Mouse (Mus musculus): ENCODE measurements around the gene Prss36. TPM values are rescaled to one million over a fixed set of nuclear protein-coding genes. Genes with fewer than 3 reads are reported as not detected.
"Not testable (repeated sequence)": the region's sequence is repeated elsewhere in the genome, so short reads cannot be mapped to it uniquely, and the experiment has no call there.

Prss36 gene
- total and polyA plus RNA-seq, 3 experiments = 1.7 to 5.1 TPM; not detected in 1

DNA sequence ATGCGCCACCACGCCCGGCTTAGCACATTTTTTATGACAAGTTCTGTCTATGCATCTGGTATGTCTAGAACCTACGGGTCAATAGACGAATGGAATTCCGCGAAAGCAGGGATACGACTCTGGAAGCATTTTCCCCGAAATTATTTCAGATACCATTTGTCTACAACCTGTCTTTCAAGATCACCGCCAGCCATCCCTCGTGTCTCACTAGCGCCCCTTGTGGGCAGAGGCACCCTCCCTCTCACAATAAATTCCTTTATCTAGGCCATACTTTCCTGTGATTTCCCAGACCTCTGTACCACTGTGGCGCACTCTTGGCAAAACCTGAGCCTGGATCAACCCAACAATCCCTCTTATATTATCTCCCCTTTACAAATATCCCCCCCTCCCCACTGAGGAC is 50.1 kb downstream of the Prss36 start:
- no peaks in the 10 kb centered on the region for H3K27me3 ChIP-seq (ENCODE audit: control insufficient read depth in 1 of 2, insufficient read depth in 2 of 2, low read length in 2 of 2)

GRCm38 (mm10) chr7:127895891-127896290 is 50.6 kb downstream of the Prss36 start:
- not testable (repeated sequence) for H3K79me2 ChIP-seq (ENCODE audit: control insufficient read depth, insufficient read depth, low read length, poor library complexity); H3K27ac ChIP-seq (ENCODE audit: control insufficient read depth, low read depth, low read length); H3K9ac ChIP-seq (ENCODE audit: control insufficient read depth, low read depth, low read length, poor library complexity, severe bottlenecking); H3K27me3 ChIP-seq (ENCODE audit: control insufficient read depth in 1 of 2, insufficient read depth in 2 of 2, low read length in 2 of 2); H3K9me3 ChIP-seq (replicated peaks; ENCODE audit: insufficient read depth, low read length); DNase-seq (ENCODE audit: low read depth, low spot score)
- Histone ChIP-seq H3K4me3 (ENCODE audit: control insufficient read depth in 1 of 2, insufficient read depth in 1 of 2, low read depth in 2 of 2, low read length in 2 of 2) (peak overlapping the region; percentile 17 to 75; a peak in 3 of 4 replicates), H3K4me1 (ENCODE audit: control insufficient read depth in 1 of 2, insufficient read depth in 2 of 2, low read length in 2 of 2) (peaks cover 23 to 42% of the 10 kb centered on the region in 2 experiments), H3K36me3 (ENCODE audit: control insufficient read depth in 1 of 2, insufficient read depth in 2 of 2, low read length in 2 of 2) (peaks cover 0 to 24% of the 10 kb centered on the region in 2 experiments; a peak in 2 of 4 replicates)

More for the DNA sequence above, 50.1 kb downstream of the Prss36 start:
- H3K9ac ChIP-seq (ENCODE audit: control insufficient read depth, low read depth, low read length, poor library complexity, severe bottlenecking) = no peak overlapping the region
- 0 out of 2 replicates have a peak, but pooled peaks have one; percentile 31 for TF ChIP-seq MAZ (IDR thresholded peaks at IDR 0.05; ENCODE audit: low read depth, low read length)
- no peak for TF ChIP-seq E2F4 (IDR thresholded peaks at IDR 0.05; ENCODE audit: borderline replicate concordance, low read depth, low read length)
- no peak; the same call in 1 of the 2 replicates for TF ChIP-seq RCOR1 (IDR thresholded peaks at IDR 0.05; ENCODE audit: low read depth, low read length)
- TF ChIP-seq ZKSCAN1 (IDR thresholded peaks at IDR 0.05; ENCODE audit: low read depth, low read length) = no peak
- no peak for TF ChIP-seq ETS1 (IDR thresholded peaks at IDR 0.05; ENCODE audit: low read depth, low read length)
- no peak for TF ChIP-seq POLR2AphosphoS2 (IDR thresholded peaks at IDR 0.05; ENCODE audit: low read length)
- no peak for TF ChIP-seq POLR2A (IDR thresholded peaks at IDR 0.05; ENCODE audit: control insufficient read depth in 1 of 2, insufficient read depth in 1 of 2, low read depth in 1 of 2, low read length in 2 of 2, poor library complexity in 1 of 2)
- TF ChIP-seq USF2 (IDR thresholded peaks at IDR 0.05; ENCODE audit: borderline replicate concordance in 1 of 2, insufficient read depth in 1 of 2, low read depth in 1 of 2, low read length in 2 of 2) = no peak
- TF ChIP-seq SIN3A (IDR thresholded peaks at IDR 0.05; ENCODE audit: low read length) = no peak
- TF ChIP-seq CTCF (IDR thresholded peaks at IDR 0.05 in 2 of 3, conservative IDR thresholded peaks at IDR 0.05 in 1 of 3; ENCODE audit: control insufficient read depth in 1 of 3, insufficient read depth in 1 of 3, low read depth in 2 of 3, low read length in 3 of 3, poor library complexity in 1 of 3, severe bottlenecking in 1 of 3) = peak; percentile 73 to 86 (median 78)
- TF ChIP-seq GABPA (IDR thresholded peaks at IDR 0.05; ENCODE audit: low read depth, low read length) = no peak
- TF ChIP-seq HCFC1 (IDR thresholded peaks at IDR 0.05; ENCODE audit: low read depth, low read length) = peak; percentile 46; the same call in 1 of the 2 replicates
- TF ChIP-seq SMC3 (IDR thresholded peaks at IDR 0.05; ENCODE audit: low read depth, low read length) = peak; percentile 31; the same call in 1 of the 2 replicates
- 0 out of 2 replicates have a peak, but pooled peaks have one; percentile 45 for TF ChIP-seq MYC (IDR thresholded peaks at IDR 0.05; ENCODE audit: low read depth, low read length)
- peak; percentile 21 for TF ChIP-seq RAD21 (IDR thresholded peaks at IDR 0.05; ENCODE audit: low read depth, low read length)
- TF ChIP-seq TCF12 (IDR thresholded peaks at IDR 0.05; ENCODE audit: low read depth, low read length) = no peak
- TF ChIP-seq POLR2AphosphoS5 (IDR thresholded peaks at IDR 0.05; ENCODE audit: borderline replicate concordance, low read depth, low read length) = no peak
- no peaks in the 10 kb centered on the region for H3K79me2 ChIP-seq (ENCODE audit: control insufficient read depth, insufficient read depth, low read length, poor library complexity)
- H3K36me3 ChIP-seq (ENCODE audit: control insufficient read depth in 1 of 2, insufficient read depth in 2 of 2, low read length in 2 of 2) = peaks cover 0 to 24% of the 10 kb centered on the region in 2 experiments; a peak in 2 of 4 replicates
- peaks cover 23 to 42% of the 10 kb centered on the region in 2 experiments for H3K4me1 ChIP-seq (ENCODE audit: control insufficient read depth in 1 of 2, insufficient read depth in 2 of 2, low read length in 2 of 2)
- H3K4me3 ChIP-seq (ENCODE audit: control insufficient read depth in 1 of 2, insufficient read depth in 1 of 2, low read depth in 2 of 2, low read length in 2 of 2) = no peak overlapping the region
- peak; percentile 76 for DNase-seq (ENCODE audit: low read depth, low spot score)
- no peaks in the 10 kb centered on the region for H3K9me3 ChIP-seq (replicated peaks; ENCODE audit: insufficient read depth, low read length)
- H3K27ac ChIP-seq (ENCODE audit: control insufficient read depth, low read depth, low read length) = no peak overlapping the region

All from MEL (cell line).